Mouse (Mus musculus): ENCODE results near the gene AC124108.1. TPM values are rescaled to one million over a fixed set of nuclear protein-coding genes. Genes with fewer than 3 reads are reported as not detected.
A peak's percentile ranks its signal among the peaks of the same experiment; 100 is the strongest.
"Not testable (repeated sequence)": the region's sequence is repeated elsewhere in the genome, so short reads cannot be mapped to it uniquely, and the experiment has no call there.

Gene AC124108.1
- polyA plus RNA-seq, 1 experiment = 6.8 TPM

GRCm38 (mm10) chr1:132162618-132163017, 28.6 kb upstream of the AC124108.1 start:
- DNase-seq (ENCODE audit: extremely low spot score in 1 of 2, low spot score in 1 of 2) = not testable (repeated sequence)

GRCm38 (mm10) chr1:132164780-132165518, 26.3 kb upstream of the AC124108.1 start:
- DNase-seq (ENCODE audit: extremely low spot score in 1 of 2, low spot score in 1 of 2) = no peak

- DNase-seq (ENCODE audit: extremely low spot score in 1 of 2, low spot score in 1 of 2) = no peak
Measured at GRCm38 (mm10) chr1:132165859-132166258, 25.4 kb upstream of the AC124108.1 start.

GRCm38 (mm10) chr1:132168115-132168767, 23.0 kb upstream of the AC124108.1 start:
- DNase-seq (ENCODE audit: extremely low spot score in 1 of 2, low spot score in 1 of 2) = no peak

- no peak for DNase-seq (ENCODE audit: extremely low spot score in 1 of 2, low spot score in 1 of 2)
Measured at GRCm38 (mm10) chr1:132170698-132171097, 20.6 kb upstream of the AC124108.1 start.

GRCm38 (mm10) chr1:132171619-132172018, 19.6 kb upstream of the AC124108.1 start:
- no peak for DNase-seq (ENCODE audit: extremely low spot score in 1 of 2, low spot score in 1 of 2)

- peak in 1 of 2 experiments; percentile 52 for DNase-seq (ENCODE audit: extremely low spot score in 1 of 2, low spot score in 1 of 2)
Measured at GRCm38 (mm10) chr1:132186303-132186702, 5.0 kb upstream of the AC124108.1 start.

GRCm38 (mm10) chr1:132188442-132189066, 2.7 kb upstream of the AC124108.1 start:
- DNase-seq (ENCODE audit: extremely low spot score in 1 of 2, low spot score in 1 of 2) = no peak

- DNase-seq (ENCODE audit: extremely low spot score in 1 of 2, low spot score in 1 of 2) = no peak
Measured at GRCm38 (mm10) chr1:132189231-132189630, 2.0 kb upstream of the AC124108.1 start.

GRCm38 (mm10) chr1:132190040-132190513, 1.2 kb upstream of the AC124108.1 start:
- peak in 1 of 2 experiments; percentile 68 for DNase-seq (ENCODE audit: extremely low spot score in 1 of 2, low spot score in 1 of 2)

- DNase-seq (ENCODE audit: extremely low spot score in 1 of 2, low spot score in 1 of 2) = no peak
Measured at GRCm38 (mm10) chr1:132190621-132191092, 600 bp upstream of the AC124108.1 start.

- no peak for DNase-seq (ENCODE audit: extremely low spot score in 1 of 2, low spot score in 1 of 2)
Measured at GRCm38 (mm10) chr1:132191786-132192680, 776 bp downstream of the AC124108.1 start.

GRCm38 (mm10) chr1:132193806-132194205, 2.5 kb downstream of the AC124108.1 start:
- DNase-seq (ENCODE audit: extremely low spot score in 1 of 2, low spot score in 1 of 2) = no peak

- no peak for DNase-seq (ENCODE audit: extremely low spot score in 1 of 2, low spot score in 1 of 2)
Measured at GRCm38 (mm10) chr1:132194624-132195023, 3.4 kb downstream of the AC124108.1 start.

- DNase-seq (ENCODE audit: extremely low spot score in 1 of 2, low spot score in 1 of 2) = no peak
Measured at GRCm38 (mm10) chr1:132195100-132195499, 3.8 kb downstream of the AC124108.1 start.

- no peak for DNase-seq (ENCODE audit: extremely low spot score in 1 of 2, low spot score in 1 of 2)
Measured at GRCm38 (mm10) chr1:132195681-132196080, 4.4 kb downstream of the AC124108.1 start.

- DNase-seq (ENCODE audit: extremely low spot score in 1 of 2, low spot score in 1 of 2) = no peak
Measured at GRCm38 (mm10) chr1:132196337-132196736, 5.1 kb downstream of the AC124108.1 start.

- DNase-seq (ENCODE audit: extremely low spot score in 1 of 2, low spot score in 1 of 2) = no peak
Measured at GRCm38 (mm10) chr1:132197666-132198065, 6.4 kb downstream of the AC124108.1 start.

- DNase-seq (ENCODE audit: extremely low spot score in 1 of 2, low spot score in 1 of 2) = no peak
Measured at GRCm38 (mm10) chr1:132198401-132199071, 7.3 kb downstream of the AC124108.1 start.

GRCm38 (mm10) chr1:132199244-132199643, 8.0 kb downstream of the AC124108.1 start:
- DNase-seq (ENCODE audit: extremely low spot score in 1 of 2, low spot score in 1 of 2) = peak in 1 of 2 experiments; percentile 51
